Mouse (Mus musculus) hindbrain, embryonic 14.5 days (tissue): ENCODE measurements at regions not wholly inside any gene's neighbourhood (a gene's known extent, or its start where the extent isn't known, plus 50 kb on each side); places are given as distances from the start of the nearest gene placed in this dataset.

Experiments used
- ATAC-seq: fragments of 200-750 bp; cut with Nextera tagmentation; 2 replicates; pipeline ENCODE4 v1.8.0; 2017; ENCODE audit warnings: moderate number of reproducible peaks, mild to moderate bottlenecking, moderate TSS enrichment, moderate library complexity; ENCODE audit not compliant: low FRiP score
- DNase-seq: peaks from one replicate; pipeline ENCODE4 v3.0.0-alpha.2; 2015; ENCODE audit warnings: low spot score
- H3K27ac ChIP-seq: fragments of 300-500 bp; sonication (generic); 2 replicates; pipeline ENCODE4 v1.5.1; 2014; ENCODE audit warnings: mild to moderate bottlenecking, moderate library complexity
- H3K27me3 ChIP-seq: fragments of 300-500 bp; sonication (generic); 2 replicates; pipeline ENCODE4 v1.6.1; 2014; ENCODE audit warnings: mild to moderate bottlenecking, low read length, mixed read lengths; ENCODE audit not compliant: control insufficient read depth, insufficient read depth
- H3K36me3 ChIP-seq: fragments of 300-500 bp; sonication (generic); replicated peaks from 2 replicates; pipeline ENCODE4 v1.6.1; 2014; ENCODE audit not compliant: control insufficient read depth, insufficient read depth
- H3K4me1 ChIP-seq: fragments of 300-500 bp; sonication (generic); replicated peaks from 2 replicates; pipeline ENCODE4 v1.6.1; 2014; ENCODE audit warnings: antibody characterized with exemption, low read length, mixed read lengths; ENCODE audit not compliant: control insufficient read depth, insufficient read depth
- H3K4me2 ChIP-seq: fragments of 300-500 bp; sonication (generic); replicated peaks from 2 replicates; pipeline ENCODE4 v1.6.1; 2014; ENCODE audit warnings: mild to moderate bottlenecking, moderate library complexity
- H3K4me3 ChIP-seq: fragments of 300-500 bp; sonication (generic); replicated peaks from 2 replicates; pipeline ENCODE4 v1.5.1; 2014; ENCODE audit warnings: mild to moderate bottlenecking, low read length
- H3K9ac ChIP-seq: fragments of 300-500 bp; sonication (generic); 2 replicates; pipeline ENCODE4 v1.6.1; 2014
- H3K9me3 ChIP-seq: fragments of 300-500 bp; sonication (generic); 2 replicates; pipeline ENCODE4 v1.6.1; 2016; ENCODE audit warnings: low read length; ENCODE audit not compliant: control insufficient read depth
- WGBS: fragments of 180-500 bp; shearing (Covaris S2); extraction: QIAGEN DNeasy Blood & Tissue Kit; methylation state at CpG from one replicate; pipeline ENCODE4 v1.1.7; 2014; 5-methylcytosine and 5-hydroxymethylcytosine counted together

- H3K27ac ChIP-seq: no peak overlapping the region
- 94% methylated on average over 5 of the region's 5 CpGs for WGBS
- no peaks in the 10 kb centered on the region for H3K4me1 ChIP-seq
- H3K4me2 ChIP-seq: no peak overlapping the region
- no peak for DNase-seq
- ATAC-seq: no peak
- H3K27me3 ChIP-seq: no peaks in the 10 kb centered on the region
- H3K9ac ChIP-seq: no peak overlapping the region
- no peaks in the 10 kb centered on the region for H3K9me3 ChIP-seq
- H3K36me3 ChIP-seq: no peaks in the 10 kb centered on the region
- no peak overlapping the region for H3K4me3 ChIP-seq
Measured at GRCm38 (mm10) chr15:62073595-62073994, 1150.8 kb upstream of the A1bg start.

- Histone ChIP-seq H3K36me3 (no peaks in the 10 kb centered on the region), H3K27ac (no peak overlapping the region), H3K9me3 (no peaks in the 10 kb centered on the region), H3K4me1 (no peaks in the 10 kb centered on the region), H3K4me3 (no peak overlapping the region), H3K27me3 (no peaks in the 10 kb centered on the region), H3K9ac (no peak overlapping the region), H3K4me2 (no peak overlapping the region)
- 89% methylated on average over 2 of the region's 2 CpGs for WGBS
- no peak for ATAC-seq
- no peak for DNase-seq
Measured at GRCm38 (mm10) chr15:62071311-62071710, 1148.5 kb upstream of the A1bg start.

GRCm38 (mm10) chr15:62068422-62069160 lies 1145.8 kb upstream of the A1bg start:
- no peaks in the 10 kb centered on the region for H3K4me1 ChIP-seq
- H3K27me3 ChIP-seq: no peaks in the 10 kb centered on the region
- no peak overlapping the region for H3K4me3 ChIP-seq
- no peak overlapping the region for H3K4me2 ChIP-seq
- no peak overlapping the region for H3K27ac ChIP-seq
- H3K36me3 ChIP-seq: no peaks in the 10 kb centered on the region
- 74% methylated on average over 11 of the region's 11 CpGs for WGBS
- no peak for DNase-seq
- no peaks in the 10 kb centered on the region for H3K9me3 ChIP-seq
- no peak overlapping the region for H3K9ac ChIP-seq
- ATAC-seq: no peak

- H3K27me3 ChIP-seq: no peaks in the 10 kb centered on the region
- ATAC-seq (no peak), DNase-seq (no peak)
- no peak overlapping the region for H3K9ac ChIP-seq
- no peaks in the 10 kb centered on the region for H3K4me1 ChIP-seq
- no peaks in the 10 kb centered on the region for H3K9me3 ChIP-seq
- WGBS: 87% methylated on average over 3 of the region's 3 CpGs
- H3K27ac ChIP-seq: no peak overlapping the region
- H3K36me3 ChIP-seq: no peaks in the 10 kb centered on the region
- H3K4me3 ChIP-seq: no peak overlapping the region
- H3K4me2 ChIP-seq: no peak overlapping the region
Measured at GRCm38 (mm10) chr15:62064399-62064798, 1141.6 kb upstream of the A1bg start.

DNA sequence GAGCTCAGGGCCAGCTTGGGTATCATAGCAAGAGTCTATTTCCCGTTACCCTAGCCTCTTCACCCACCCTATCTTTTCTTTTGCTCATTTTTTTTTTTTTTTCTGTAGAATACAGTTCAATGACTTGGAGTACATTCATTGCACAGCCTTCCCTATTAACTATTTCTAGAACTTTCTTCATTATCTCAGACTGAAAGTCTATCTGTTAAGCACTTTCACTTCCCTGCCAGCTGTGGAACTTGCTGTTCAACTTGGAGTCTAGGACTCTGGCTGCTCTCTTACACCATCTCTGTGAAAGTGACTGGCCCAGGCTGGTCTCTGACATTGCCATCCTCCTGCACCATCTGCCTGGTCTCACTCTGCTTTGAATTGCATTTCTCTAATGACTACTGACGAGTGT lies 1134.6 kb upstream of the A1bg start:
- ATAC-seq: no peak
- 80% methylated on average over 2 of the region's 2 CpGs for WGBS
- Histone ChIP-seq H3K27me3 (no peaks in the 10 kb centered on the region), H3K36me3 (no peaks in the 10 kb centered on the region), H3K4me2 (no peak overlapping the region), H3K9ac (no peak overlapping the region), H3K9me3 (no peaks in the 10 kb centered on the region), H3K27ac (no peak overlapping the region), H3K4me1 (no peaks in the 10 kb centered on the region), H3K4me3 (no peak overlapping the region)
- DNase-seq: no peak

- Histone ChIP-seq H3K4me1 (no peaks in the 10 kb centered on the region), H3K27me3 (no peaks in the 10 kb centered on the region), H3K4me3 (no peak overlapping the region), H3K9me3 (no peaks in the 10 kb centered on the region), H3K9ac (no peak overlapping the region), H3K27ac (no peak overlapping the region), H3K4me2 (no peak overlapping the region), H3K36me3 (no peaks in the 10 kb centered on the region)
- DNase-seq (no peak), ATAC-seq (no peak)
- 90% methylated on average over 11 of the region's 11 CpGs for WGBS
Measured at GRCm38 (mm10) chr15:62056889-62057288, 1134.1 kb upstream of the A1bg start.

DNA sequence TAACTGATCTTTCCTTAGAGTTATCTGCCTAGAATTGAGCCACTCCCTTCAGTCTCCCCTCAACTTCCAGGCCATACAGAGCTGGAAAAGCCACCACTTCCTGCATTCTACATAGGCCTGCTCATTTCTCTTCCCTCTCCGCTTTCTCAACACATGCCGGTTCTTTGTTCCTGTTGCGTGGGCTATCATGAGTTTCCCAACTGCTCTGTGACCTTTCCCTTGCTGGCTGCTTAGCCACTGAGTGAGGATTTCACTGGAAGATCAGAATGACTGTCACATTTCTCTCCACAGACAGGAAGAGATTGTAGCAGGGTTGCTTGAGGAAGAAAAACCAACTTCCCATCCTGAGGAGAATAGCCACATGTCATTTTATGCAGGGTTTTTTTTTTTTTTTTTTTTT lies 1133.6 kb upstream of the A1bg start:
- Histone ChIP-seq H3K4me2 (no peak overlapping the region), H3K4me1 (no peaks in the 10 kb centered on the region), H3K27ac (no peak overlapping the region), H3K27me3 (no peaks in the 10 kb centered on the region), H3K4me3 (no peak overlapping the region), H3K9me3 (no peaks in the 10 kb centered on the region), H3K36me3 (no peaks in the 10 kb centered on the region), H3K9ac (no peak overlapping the region)
- no peak for DNase-seq
- no peak for ATAC-seq
- 84% methylated on average over 3 of the region's 3 CpGs for WGBS

GRCm38 (mm10) chr15:62055011-62055410 lies 1132.2 kb upstream of the A1bg start:
- Histone ChIP-seq H3K27me3 (no peaks in the 10 kb centered on the region), H3K9ac (no peak overlapping the region), H3K9me3 (peaks cover 6% of the 10 kb centered on the region; the same call in 1 of the 2 replicates), H3K4me1 (no peaks in the 10 kb centered on the region), H3K36me3 (no peaks in the 10 kb centered on the region), H3K4me3 (no peak overlapping the region), H3K27ac (no peak overlapping the region), H3K4me2 (no peak overlapping the region)
- DNase-seq (no peak), ATAC-seq (no peak)
- 81% methylated on average over 2 of the region's 2 CpGs for WGBS

DNA sequence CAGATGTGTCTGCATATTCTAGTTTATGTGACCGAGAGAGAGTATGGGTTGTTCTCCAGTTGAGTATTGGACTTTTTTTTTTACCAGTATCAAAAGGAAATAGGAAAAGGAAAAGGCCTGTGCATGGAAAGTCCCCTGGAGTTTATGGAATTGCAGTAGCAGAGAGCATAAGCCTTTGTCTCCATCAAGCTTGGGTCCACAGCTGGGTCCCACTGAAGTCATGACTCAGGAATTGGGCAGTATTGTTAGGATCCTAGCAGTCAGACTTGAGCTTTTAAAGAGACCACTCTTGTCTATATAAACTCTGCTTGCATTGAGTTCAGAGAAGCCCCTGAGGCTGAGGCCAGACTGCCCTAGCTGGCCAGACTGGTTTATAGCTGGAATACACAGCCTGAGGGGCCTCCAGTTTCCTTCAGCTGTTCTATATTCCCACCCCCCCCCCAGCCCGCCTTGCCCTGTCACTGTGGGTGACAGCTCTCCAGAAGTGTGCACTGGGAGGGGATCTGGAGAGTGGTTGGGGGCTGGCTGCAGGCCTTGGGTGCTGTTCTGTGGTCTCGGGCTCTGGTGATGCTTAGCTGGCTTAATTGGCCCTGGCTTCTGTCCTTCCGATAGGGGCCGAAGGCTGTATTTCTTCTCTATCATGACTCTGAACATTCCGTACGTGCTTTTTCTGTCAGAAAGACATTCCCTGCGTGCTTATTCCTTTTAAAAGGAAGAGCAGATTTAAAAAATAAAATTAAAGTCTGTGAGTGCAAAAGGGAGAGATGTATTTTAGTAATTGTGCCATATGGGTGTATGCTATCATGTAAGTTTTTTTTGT lies 1130.8 kb upstream of the A1bg start:
- Histone ChIP-seq H3K27me3 (no peaks in the 10 kb centered on the region), H3K36me3 (no peaks in the 10 kb centered on the region), H3K4me3 (no peak overlapping the region), H3K27ac (no peak overlapping the region), H3K4me2 (no peak overlapping the region), H3K9ac (no peak overlapping the region), H3K9me3 (peaks cover 6% of the 10 kb centered on the region; the same call in 1 of the 2 replicates), H3K4me1 (no peaks in the 10 kb centered on the region)
- 81% methylated on average over 8 of the region's 8 CpGs for WGBS
- DNase-seq (no peak), ATAC-seq (0 out of 2 replicates have a peak, but pooled peaks have one; percentile 27)
